ENCODE assay signal across 17 mouse cellular contexts in the genomic region with DNA sequence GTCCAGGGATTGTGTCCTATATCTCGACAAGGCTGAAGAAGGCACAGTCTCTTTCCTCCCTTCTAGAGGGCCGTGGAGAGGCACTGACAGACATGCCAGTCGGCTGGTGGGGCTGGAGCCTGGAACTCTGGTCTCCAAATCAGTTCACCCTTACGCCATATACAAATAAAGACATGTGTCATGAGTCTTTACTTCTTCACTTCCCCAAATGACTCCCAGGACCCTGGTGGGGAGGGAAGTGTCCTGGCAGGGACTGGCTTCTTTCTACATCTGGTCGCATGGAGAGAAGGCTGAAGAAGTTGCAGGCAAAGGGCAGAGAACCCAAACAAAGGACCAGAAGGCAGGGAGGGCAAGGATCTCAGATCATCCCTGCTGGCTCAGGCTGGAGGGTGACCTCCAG.
"Had no signal": no experiment of that assay in that cellular context is flagged by ENCODE, and none has a peak within 500 bp of the region (broad histone marks: within the 10 kb centered on the region; RNA-seq: fewer than 3 reads in every experiment).

No protein-coding gene starts in this region.

- H3K27ac ChIP-seq: neural tube, embryonic 12.5 days; neural tube, embryonic 13.5 days; neural tube, embryonic 15.5 days; stomach, embryonic 15.5 days; stomach, postnatal 0 days had no signal

- H3K4me3 ChIP-seq: neural tube, embryonic 12.5 days; neural tube, embryonic 13.5 days; neural tube, embryonic 15.5 days; stomach, embryonic 15.5 days had no signal

- DNase-seq: retina, postnatal 1 day; right cerebral cortex, adult 18-20 months; right cerebral cortex, postnatal 14 days; right cerebral cortex, postnatal 25 days; right cerebral cortex, postnatal 4 days; spleen, adult 18-20 months; thymus, adult 18-20 months; thymus, adult 2 months; thymus, postnatal 14 days; thymus, postnatal 25 days; thymus, postnatal 36 days; thymus, postnatal 4 days had no signal
